Comparison of ENCODE assay signal across 22 mouse cellular contexts in genomic region chr10:59321112-59321511, GRCm38 (mm10).
"Had no signal": no experiment of that assay in that cellular context is flagged by ENCODE, and none has a peak within 500 bp of the region (broad histone marks: within the 10 kb centered on the region; RNA-seq: fewer than 3 reads in every experiment).

No protein-coding gene starts in this region.

- H3K4me2 ChIP-seq: intestine, embryonic 15.5 days; limb, embryonic 12.5 days; limb, embryonic 15.5 days; liver, embryonic 13.5 days; midbrain, embryonic 11.5 days; neural tube, embryonic 13.5 days had no signal

- H3K4me3 ChIP-seq: intestine, embryonic 15.5 days; layer of hippocampus, adult 2 months; limb, embryonic 12.5 days; limb, embryonic 15.5 days; liver, embryonic 13.5 days; neural tube, embryonic 13.5 days had no signal

- DNase-seq: kidney, adult 11 months; kidney, adult 8-10 months; kidney, postnatal 25 days; layer of hippocampus, adult 9-11 months; left cerebral cortex, postnatal 4 days; liver, embryonic 13.5 days; lung, adult 2 months; lung, postnatal 14 days; lung, postnatal 4 days; midbrain, embryonic 14.5 days; retina, postnatal 1 day; thymus, adult 2 months; thymus, postnatal 14 days; thymus, postnatal 4 days had no signal

- ATAC-seq: intestine, embryonic 15.5 days had no signal

- H3K27me3 ChIP-seq: intestine, embryonic 15.5 days; limb, embryonic 12.5 days; limb, embryonic 15.5 days; liver, embryonic 13.5 days; neural tube, embryonic 13.5 days had no signal

- H3K36me3 ChIP-seq: intestine, embryonic 15.5 days; limb, embryonic 12.5 days; limb, embryonic 15.5 days; liver, embryonic 13.5 days; neural tube, embryonic 13.5 days had no signal

- H3K27ac ChIP-seq: intestine, embryonic 15.5 days; kidney, postnatal 0 days; layer of hippocampus, adult 2 months; limb, embryonic 12.5 days; neural tube, embryonic 13.5 days; stomach, postnatal 0 days had no signal

- H3K9ac ChIP-seq: intestine, embryonic 15.5 days; limb, embryonic 12.5 days; limb, embryonic 15.5 days; liver, embryonic 13.5 days; neural tube, embryonic 13.5 days had no signal

- H3K4me1 ChIP-seq: intestine, embryonic 15.5 days had no signal

- H3K9me3 ChIP-seq: intestine, embryonic 15.5 days; limb, embryonic 12.5 days; limb, embryonic 15.5 days; liver, embryonic 13.5 days; neural tube, embryonic 13.5 days had no signal
